Mouse (Mus musculus) midbrain, postnatal 0 days (tissue): ENCODE data around the gene Casz1. TPM values are rescaled to one million over a fixed set of nuclear protein-coding genes. Genes with fewer than 3 reads are reported as not detected.

ENCODE experiments used
- ATAC-seq: fragments of 200-750 bp; cut with Nextera tagmentation; 2 replicates; pipeline ENCODE4 v1.8.0; 2017; ENCODE audit warnings: moderate number of reproducible peaks, mild to moderate bottlenecking, moderate TSS enrichment, moderate library complexity; ENCODE audit not compliant: low FRiP score
- DNase-seq: peaks from one replicate; pipeline ENCODE4 v3.0.0-alpha.2; 2015; ENCODE audit warnings: low spot score
- H3K27ac ChIP-seq: fragments of 300-500 bp; sonication (generic); 2 replicates; pipeline ENCODE4 v1.5.1; 2014; ENCODE audit warnings: low read depth, mild to moderate bottlenecking, low read length, mixed read lengths
- H3K27me3 ChIP-seq: fragments of 300-500 bp; sonication (generic); 2 replicates; pipeline ENCODE4 v1.6.1; 2014; ENCODE audit warnings: low read length, control low read depth, mixed read lengths; ENCODE audit not compliant: insufficient read depth
- H3K36me3 ChIP-seq: fragments of 300-500 bp; sonication (generic); 2 replicates; pipeline ENCODE4 v1.6.1; 2014; ENCODE audit warnings: low read length, control low read depth, mixed read lengths; ENCODE audit not compliant: insufficient read depth
- H3K4me1 ChIP-seq: fragments of 300-500 bp; sonication (generic); 2 replicates; pipeline ENCODE4 v1.6.1; 2014; ENCODE audit warnings: mild to moderate bottlenecking, control low read depth, antibody characterized with exemption, low read length, mixed read lengths; ENCODE audit not compliant: insufficient read depth
- H3K4me2 ChIP-seq: fragments of 300-500 bp; sonication (generic); 2 replicates; pipeline ENCODE4 v1.6.1; 2014; ENCODE audit warnings: low read depth, mild to moderate bottlenecking, low read length, mixed read lengths; ENCODE audit not compliant: poor library complexity, severe bottlenecking
- H3K4me3 ChIP-seq: fragments of 300-500 bp; sonication (generic); 2 replicates; pipeline ENCODE4 v1.5.1; 2014; ENCODE audit warnings: low read depth, mild to moderate bottlenecking, low read length, moderate library complexity
- H3K9ac ChIP-seq: fragments of 300-500 bp; sonication (generic); replicated peaks from 2 replicates; pipeline ENCODE4 v1.6.1; 2014; ENCODE audit warnings: mild to moderate bottlenecking, low read length, moderate library complexity, mixed read lengths; ENCODE audit not compliant: poor library complexity, severe bottlenecking
- H3K9me3 ChIP-seq: fragments of 300-500 bp; sonication (generic); 2 replicates; pipeline ENCODE4 v1.6.1; 2016; ENCODE audit warnings: low read length, control low read depth
- CTCF ChIP-seq: IDR thresholded peaks from 2 replicates; pipeline ENCODE4 v1.5.1; 2016; ENCODE audit warnings: antibody characterized with exemption, mild to moderate bottlenecking
- WGBS: fragments of 180-500 bp; shearing (Covaris S2); extraction: QIAGEN DNeasy Blood & Tissue Kit; methylation state at CpG from one replicate; pipeline ENCODE4 v1.1.7; 2014; 5-methylcytosine and 5-hydroxymethylcytosine counted together
- polyA plus RNA-seq: library from polyadenylated mRNA; unstranded; fragments of >200 nt; fragmentation: Nextera tagmentation; extraction: Ambion mirVana; gene quantifications from 2 replicates; pipeline ENCODE4 v1.2.1, GENCODE M21; 2015
- total RNA-seq: library from RNA; depleted of rRNA; stranded (reverse); fragments of >200 nt; gene quantifications from 2 replicates; pipeline ENCODE4 v1.2.3, GENCODE M21; 2014

Casz1 gene
- total and polyA plus RNA-seq, 2 experiments from 2014 or later, result 2.0 to 3.7 TPM

GRCm38 (mm10) chr4:148842302-148842701 is 38.1 kb downstream of the Casz1 start:
- Histone ChIP-seq H3K4me3 (no peak overlapping the region), H3K4me1 (no peaks in the 10 kb centered on the region), H3K4me2 (no peak overlapping the region), H3K36me3 (no peaks in the 10 kb centered on the region), H3K27me3 (peaks cover 8% of the 10 kb centered on the region; the same call in 1 of the 2 replicates), H3K9me3 (no peaks in the 10 kb centered on the region), H3K27ac (no peak overlapping the region), H3K9ac (0 out of 2 replicates have a peak overlapping the region, but pooled peaks have one; percentile 33)
- TF ChIP-seq CTCF, result no peak
- DNase-seq, result no peak
- WGBS, result 73% methylated on average over 6 of the region's 6 CpGs
- no peak for ATAC-seq

GRCm38 (mm10) chr4:148844921-148845320 is 40.7 kb downstream of the Casz1 start:
- H3K9me3 ChIP-seq, result no peaks in the 10 kb centered on the region
- H3K4me2 ChIP-seq, result no peak overlapping the region
- H3K27ac ChIP-seq, result no peak overlapping the region
- TF ChIP-seq CTCF, result no peak
- no peaks in the 10 kb centered on the region for H3K36me3 ChIP-seq
- H3K4me3 ChIP-seq, result no peak overlapping the region
- ATAC-seq (no peak), DNase-seq (no peak)
- WGBS, result 18% methylated on average over 7 of the region's 7 CpGs
- H3K9ac ChIP-seq, result no peak overlapping the region
- H3K4me1 ChIP-seq, result no peaks in the 10 kb centered on the region
- H3K27me3 ChIP-seq, result peaks cover 19% of the 10 kb centered on the region

GRCm38 (mm10) chr4:148846203-148846602 is 42.0 kb downstream of the Casz1 start:
- no peak overlapping the region for H3K4me3 ChIP-seq
- H3K9ac ChIP-seq, result no peak overlapping the region
- no peak for TF ChIP-seq CTCF
- H3K9me3 ChIP-seq, result no peaks in the 10 kb centered on the region
- H3K27me3 ChIP-seq, result peaks cover 19% of the 10 kb centered on the region
- H3K36me3 ChIP-seq, result no peaks in the 10 kb centered on the region
- DNase-seq (peak; percentile 58), ATAC-seq (no peak)
- no peak overlapping the region for H3K27ac ChIP-seq
- 49% methylated on average over 9 of the region's 9 CpGs for WGBS
- no peak overlapping the region for H3K4me2 ChIP-seq
- no peaks in the 10 kb centered on the region for H3K4me1 ChIP-seq

GRCm38 (mm10) chr4:148846724-148847123 is 42.5 kb downstream of the Casz1 start:
- ATAC-seq, result no peak
- Histone ChIP-seq H3K4me2 (no peak overlapping the region), H3K4me3 (no peak overlapping the region)

GRCm38 (mm10) chr4:148847636-148848035 is 43.4 kb downstream of the Casz1 start:
- H3K36me3 ChIP-seq, result no peaks in the 10 kb centered on the region
- DNase-seq (no peak), ATAC-seq (no peak)
- no peaks in the 10 kb centered on the region; the same call in 1 of the 2 replicates for H3K4me1 ChIP-seq
- no peaks in the 10 kb centered on the region for H3K9me3 ChIP-seq
- H3K4me3 ChIP-seq, result no peak overlapping the region
- H3K27me3 ChIP-seq, result peaks cover 19% of the 10 kb centered on the region
- H3K9ac ChIP-seq, result no peak overlapping the region
- no peak for TF ChIP-seq CTCF
- no peak overlapping the region for H3K4me2 ChIP-seq
- 74% methylated on average over 9 of the region's 9 CpGs for WGBS
- H3K27ac ChIP-seq, result no peak overlapping the region

More at GRCm38 (mm10) chr4:148846724-148847123, 42.5 kb downstream of the Casz1 start:
- Histone ChIP-seq H3K4me1 (no peaks in the 10 kb centered on the region; the same call in 1 of the 2 replicates), H3K36me3 (no peaks in the 10 kb centered on the region), H3K27ac (no peak overlapping the region), H3K9ac (no peak overlapping the region), H3K9me3 (no peaks in the 10 kb centered on the region), H3K27me3 (peaks cover 19% of the 10 kb centered on the region)
- TF ChIP-seq CTCF, result no peak
- DNase-seq, result no peak
- WGBS, result 75% methylated on average over 11 of the region's 11 CpGs

GRCm38 (mm10) chr4:148849437-148849836 is 45.2 kb downstream of the Casz1 start:
- no peak for TF ChIP-seq CTCF
- H3K9me3 ChIP-seq, result no peaks in the 10 kb centered on the region
- ATAC-seq (no peak), DNase-seq (no peak)
- H3K36me3 ChIP-seq, result no peaks in the 10 kb centered on the region
- H3K4me3 ChIP-seq, result no peak overlapping the region
- H3K4me1 ChIP-seq, result no peaks in the 10 kb centered on the region; the same call in 1 of the 2 replicates
- H3K27me3 ChIP-seq, result peaks cover 22% of the 10 kb centered on the region
- WGBS, result 77% methylated on average over 6 of the region's 6 CpGs
- no peak overlapping the region for H3K4me2 ChIP-seq
- no peak overlapping the region for H3K9ac ChIP-seq
- no peak overlapping the region for H3K27ac ChIP-seq
